Mouse (Mus musculus) frontal cortex, postnatal 14 days (tissue): Measurements from ENCODE around the gene Arid3a.

Experiments
- DNase-seq, 2 experiments: peaks; one replicate each; pipeline ENCODE4 v3.0.0; 2022; ENCODE audit warnings: low spot score in 2 of 2

Arid3a gene

DNA sequence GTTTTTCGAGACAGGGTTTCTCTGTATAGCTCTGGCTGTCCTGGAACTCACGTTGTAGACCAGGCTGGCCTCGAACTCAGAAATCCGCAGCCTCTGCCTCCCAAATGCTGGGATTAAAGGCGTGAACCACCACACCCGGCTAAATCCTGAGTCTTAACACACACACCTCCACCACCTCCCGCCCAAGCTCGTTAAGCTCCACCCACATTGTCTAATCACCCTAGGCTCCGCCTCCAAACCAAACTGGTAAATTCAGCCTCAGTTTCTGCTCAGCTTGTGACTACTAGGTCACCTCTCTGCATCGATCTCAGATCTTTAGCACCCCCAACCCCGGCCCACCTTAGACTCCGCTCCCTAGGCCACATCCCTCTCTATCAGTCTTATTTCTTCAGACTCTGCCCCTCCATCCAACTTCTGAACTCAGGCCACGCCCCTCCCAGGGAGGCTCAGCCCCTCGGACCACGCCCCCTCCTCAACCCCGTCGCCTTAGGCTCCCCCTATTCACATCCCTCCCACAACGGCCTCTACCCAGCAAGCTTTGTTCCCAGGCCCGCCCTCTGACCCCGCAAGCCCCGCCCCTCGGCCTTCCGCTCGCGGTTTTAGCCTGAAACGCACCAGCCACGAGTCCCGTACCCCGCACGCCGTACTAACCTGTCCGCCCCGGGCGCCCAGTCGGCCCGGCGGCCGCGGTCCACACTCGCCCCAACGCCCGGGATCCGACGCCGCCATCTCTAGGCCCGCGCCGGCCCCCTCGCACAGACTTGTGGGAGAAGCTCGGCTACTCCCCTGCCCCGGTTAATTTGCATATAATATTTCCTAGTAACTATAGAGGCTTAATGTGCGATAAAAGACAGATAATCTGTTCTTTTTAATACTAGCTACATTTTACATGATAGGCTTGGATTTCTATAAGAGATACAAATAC lies 18.4 kb upstream of the Arid3a start, which contains the start of gene Med16:
TSS of gene Med16 (minus strand) at position 757 of the 925 bp plus-strand sequence.
- peak; percentile 92 to 93 for DNase-seq

DNA sequence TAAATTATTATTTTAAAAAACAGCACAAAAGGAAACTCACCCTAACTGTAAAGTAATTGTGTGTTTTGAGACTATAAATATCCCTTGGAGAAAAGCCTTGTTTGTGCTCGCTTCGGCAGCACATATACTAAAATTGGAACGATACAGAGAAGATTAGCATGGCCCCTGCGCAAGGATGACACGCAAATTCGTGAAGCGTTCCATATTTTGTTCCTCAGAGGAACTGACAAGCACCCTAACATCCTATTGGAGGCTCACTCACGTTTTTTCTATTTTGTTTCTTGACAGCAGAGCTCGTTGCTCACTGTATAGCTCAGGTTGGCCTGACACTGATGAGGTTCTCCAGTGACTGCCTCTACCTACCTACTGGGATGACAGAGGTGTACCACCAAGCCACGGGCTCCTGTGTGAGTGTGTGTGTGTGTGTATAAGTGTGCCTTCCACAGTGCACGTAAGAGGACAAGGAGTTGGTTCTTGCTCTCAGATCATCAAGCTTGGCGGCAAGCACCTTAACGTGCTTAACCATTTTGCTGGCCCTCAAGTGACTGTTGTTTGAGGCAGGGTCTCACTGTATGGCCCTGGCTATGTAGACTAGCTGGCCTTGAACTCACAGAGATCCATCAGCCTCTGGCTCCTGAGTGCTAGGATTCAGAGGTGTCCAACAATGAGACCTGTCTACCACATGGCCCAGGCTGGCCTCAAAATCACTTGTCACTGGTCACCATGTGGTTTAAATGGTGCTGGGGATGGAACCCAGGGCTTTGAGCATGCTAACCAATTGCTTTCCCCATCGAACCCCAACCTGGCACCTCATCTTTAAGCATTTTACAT lies 17.5 kb upstream of the Arid3a start:
- peak in 1 of 2 experiments; percentile 47 for DNase-seq

DNA sequence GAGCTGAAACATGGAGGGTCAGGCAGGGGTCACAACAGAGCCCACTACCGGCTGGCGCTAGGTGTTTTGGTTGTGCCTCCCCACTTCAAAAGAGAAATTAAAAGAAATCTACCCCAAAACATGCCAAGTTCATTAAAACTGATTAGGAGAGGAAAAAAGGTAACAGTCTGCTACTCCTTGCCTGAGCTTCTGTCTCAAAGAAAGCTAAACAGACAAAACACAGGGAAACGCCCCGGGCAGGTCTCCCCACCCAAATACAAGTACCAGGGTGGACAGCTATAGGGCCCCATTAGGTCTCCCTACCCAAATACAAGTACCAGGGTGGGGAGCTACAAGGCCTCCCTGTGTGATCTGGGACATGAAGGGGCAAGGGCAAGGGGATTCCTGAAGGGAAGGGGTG lies 16.3 kb upstream of the Arid3a start, which contains the start of gene Gm26602:
TSS of gene Gm26602 (plus strand) at position 301 of the 400 bp plus-strand sequence.
- DNase-seq: no peak

DNA sequence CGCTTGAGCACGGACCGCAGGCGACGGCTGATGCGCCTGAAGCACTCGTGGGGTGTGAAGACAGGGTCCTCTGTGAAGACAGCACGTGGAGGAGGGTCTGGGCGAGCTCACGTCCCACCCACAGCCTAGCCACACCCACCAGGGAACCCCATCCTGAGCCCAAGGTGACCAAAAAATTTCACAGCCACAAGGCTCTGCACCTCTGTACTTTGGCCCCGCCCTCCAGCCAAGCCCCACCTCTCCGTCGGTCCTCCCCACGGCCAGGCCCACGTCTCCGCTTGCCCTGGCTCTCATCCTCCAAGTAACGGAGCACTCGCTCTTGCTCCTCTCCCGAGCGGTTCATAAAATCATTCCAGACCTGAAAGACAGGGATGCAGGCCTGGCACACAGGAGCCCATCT lies 14.4 kb upstream of the Arid3a start:
- DNase-seq: no peak

DNA sequence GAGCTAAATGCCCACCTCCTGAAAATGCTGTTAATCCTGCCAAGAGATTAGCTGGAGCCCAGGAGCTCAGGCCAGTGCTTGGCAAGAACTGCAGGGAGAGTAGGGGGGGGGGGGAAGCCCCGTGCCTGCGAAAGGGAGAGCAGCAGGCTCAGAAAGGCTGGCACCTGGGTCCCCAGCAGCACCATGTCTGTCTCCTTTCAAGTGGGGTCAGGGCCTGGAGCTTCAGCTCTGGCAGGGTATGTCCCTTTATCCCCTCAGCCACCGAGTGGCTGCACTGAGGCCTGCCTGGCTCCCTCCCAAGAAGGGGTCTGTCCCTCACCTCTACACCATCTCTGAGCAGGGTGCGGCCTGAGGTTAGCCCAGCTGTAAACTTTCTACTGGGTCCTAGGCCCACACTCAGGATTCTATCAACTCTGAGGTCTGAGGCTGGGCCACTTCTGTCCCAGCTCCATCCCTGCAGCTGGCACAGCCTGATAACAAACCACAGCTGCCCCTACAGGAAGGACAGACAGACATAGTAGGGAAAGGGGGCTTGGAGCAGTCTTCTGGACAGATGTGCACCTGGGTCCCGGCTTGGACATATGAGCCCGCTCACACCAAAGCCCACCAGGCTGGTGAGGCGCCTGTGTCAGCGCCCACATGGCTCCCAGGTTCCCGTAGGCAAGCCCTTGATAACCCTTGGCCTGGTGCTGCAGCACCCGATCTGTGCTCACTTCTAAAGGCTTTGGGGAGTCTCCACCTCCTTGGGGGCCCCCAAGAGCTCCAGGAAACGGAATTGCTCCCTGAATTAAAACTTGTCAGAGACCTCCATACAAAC lies 12.5 kb upstream of the Arid3a start:
- DNase-seq: no peak

DNA sequence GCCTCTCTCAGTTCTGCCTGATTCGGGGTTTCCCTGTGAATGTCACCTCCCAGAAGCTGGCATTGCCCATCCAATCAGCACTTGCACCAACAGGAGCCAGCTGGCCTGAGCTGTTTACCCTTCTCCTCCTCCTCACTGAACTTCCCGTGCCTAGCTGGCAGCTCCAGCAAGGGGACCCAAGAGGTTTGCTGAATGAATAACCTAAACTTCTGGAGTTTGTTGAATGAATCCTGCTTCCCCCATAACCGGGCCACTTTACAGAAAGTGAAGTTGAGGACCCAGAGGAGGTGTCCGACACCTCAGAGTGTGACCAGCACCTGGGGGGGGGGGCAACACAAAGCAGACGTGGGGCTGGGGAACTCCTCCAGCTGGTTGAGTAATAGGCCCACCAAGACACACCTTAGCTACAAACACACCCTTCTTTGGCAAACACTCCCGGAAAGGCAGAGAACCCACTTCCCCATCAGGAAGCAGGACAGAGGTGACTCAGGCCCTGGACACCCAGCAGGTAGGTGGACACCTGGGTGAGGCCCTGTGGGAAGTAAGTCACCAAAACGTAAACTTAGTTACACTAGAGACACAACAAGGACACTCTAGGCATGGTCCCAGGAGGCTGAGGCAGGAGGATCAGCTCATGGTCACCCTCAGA lies 11.8 kb upstream of the Arid3a start:
- no peak for DNase-seq

DNA sequence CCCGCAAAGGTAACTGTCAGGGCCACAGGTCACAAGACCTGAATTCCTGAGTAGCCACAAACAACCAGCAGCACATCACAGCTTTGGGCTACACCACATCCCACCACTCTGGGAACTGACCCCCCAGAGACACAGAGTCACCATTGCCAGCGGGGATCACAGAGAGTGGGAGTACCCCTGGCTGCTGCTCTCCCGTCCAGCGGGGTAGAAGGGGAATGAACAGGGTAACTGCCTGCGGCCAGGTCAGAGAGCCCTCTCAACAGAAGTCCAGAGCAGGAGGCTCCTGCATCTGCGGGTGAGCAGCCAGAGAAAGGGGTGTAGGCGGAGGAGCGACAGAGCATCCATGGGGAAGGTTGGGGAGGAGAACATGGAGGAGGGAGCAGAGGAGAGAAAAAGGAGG lies 10.8 kb upstream of the Arid3a start:
- no peak for DNase-seq

DNA sequence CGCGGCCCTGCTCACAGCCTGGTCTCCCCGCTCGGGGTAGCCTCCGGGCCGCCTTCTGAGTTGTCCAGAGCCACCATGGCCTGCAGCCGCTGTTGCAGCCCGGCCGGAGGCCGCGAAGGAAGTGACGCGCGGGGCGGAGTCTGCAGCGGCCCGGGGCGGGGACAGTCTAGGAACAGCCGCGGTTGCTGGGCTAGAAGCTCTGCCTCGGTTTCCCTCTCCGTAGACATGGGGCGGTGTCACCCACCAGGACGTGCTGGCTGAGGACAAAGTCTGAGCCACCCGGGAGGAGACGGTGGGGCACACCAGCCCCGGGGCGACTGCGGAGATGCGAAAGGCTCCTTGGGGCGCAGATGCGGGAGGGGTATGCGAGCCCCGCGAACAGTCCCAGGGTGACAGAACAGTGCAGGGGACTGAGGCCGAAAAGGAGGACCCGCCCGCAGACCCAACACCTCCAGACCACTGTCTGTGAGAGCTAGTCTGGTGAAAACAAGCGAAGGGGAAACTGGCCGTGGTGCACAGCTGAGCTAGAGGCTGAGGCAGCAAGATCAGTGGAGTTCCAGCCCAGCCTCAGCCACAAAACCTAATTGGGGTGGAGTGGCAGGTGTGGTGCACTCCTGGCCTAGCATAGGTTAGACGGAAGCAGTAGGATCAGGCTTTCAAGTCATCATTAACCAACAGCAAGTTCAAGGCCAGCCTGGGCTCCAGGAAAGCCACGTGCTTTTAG lies 9.9 kb upstream of the Arid3a start, which contains the start of gene Kiss1r:
TSS of gene Kiss1r (plus strand) at position 164 of the 724 bp plus-strand sequence.
- DNase-seq: peak; percentile 56 to 80

DNA sequence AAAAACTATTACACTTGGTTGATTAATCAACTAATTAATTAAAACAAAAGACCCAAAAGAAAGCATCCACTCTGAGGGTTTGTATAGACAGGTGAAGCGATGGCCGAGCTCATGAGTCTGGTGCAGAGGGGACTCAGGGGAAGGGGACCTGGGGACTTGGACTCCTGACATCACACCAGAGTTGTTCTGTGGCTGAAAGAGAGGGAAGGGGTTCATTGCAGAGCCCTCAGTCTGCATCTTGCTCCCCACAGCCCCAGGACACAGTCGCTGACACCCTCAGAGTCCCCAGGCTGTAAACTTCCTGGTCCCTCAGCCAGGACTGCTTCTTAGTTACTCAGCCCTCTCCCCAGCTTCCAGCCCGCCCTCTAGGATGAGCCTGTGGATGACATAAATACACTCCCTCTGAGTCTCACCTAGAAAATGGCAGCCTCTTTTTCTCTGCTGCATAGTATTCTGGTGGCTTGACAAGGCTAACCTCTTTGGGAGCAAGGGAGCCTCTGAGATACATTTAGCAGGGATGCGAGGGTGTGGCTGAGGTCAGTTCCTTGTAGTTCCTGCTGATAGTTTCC lies 9.2 kb upstream of the Arid3a start:
- DNase-seq: no peak

DNA sequence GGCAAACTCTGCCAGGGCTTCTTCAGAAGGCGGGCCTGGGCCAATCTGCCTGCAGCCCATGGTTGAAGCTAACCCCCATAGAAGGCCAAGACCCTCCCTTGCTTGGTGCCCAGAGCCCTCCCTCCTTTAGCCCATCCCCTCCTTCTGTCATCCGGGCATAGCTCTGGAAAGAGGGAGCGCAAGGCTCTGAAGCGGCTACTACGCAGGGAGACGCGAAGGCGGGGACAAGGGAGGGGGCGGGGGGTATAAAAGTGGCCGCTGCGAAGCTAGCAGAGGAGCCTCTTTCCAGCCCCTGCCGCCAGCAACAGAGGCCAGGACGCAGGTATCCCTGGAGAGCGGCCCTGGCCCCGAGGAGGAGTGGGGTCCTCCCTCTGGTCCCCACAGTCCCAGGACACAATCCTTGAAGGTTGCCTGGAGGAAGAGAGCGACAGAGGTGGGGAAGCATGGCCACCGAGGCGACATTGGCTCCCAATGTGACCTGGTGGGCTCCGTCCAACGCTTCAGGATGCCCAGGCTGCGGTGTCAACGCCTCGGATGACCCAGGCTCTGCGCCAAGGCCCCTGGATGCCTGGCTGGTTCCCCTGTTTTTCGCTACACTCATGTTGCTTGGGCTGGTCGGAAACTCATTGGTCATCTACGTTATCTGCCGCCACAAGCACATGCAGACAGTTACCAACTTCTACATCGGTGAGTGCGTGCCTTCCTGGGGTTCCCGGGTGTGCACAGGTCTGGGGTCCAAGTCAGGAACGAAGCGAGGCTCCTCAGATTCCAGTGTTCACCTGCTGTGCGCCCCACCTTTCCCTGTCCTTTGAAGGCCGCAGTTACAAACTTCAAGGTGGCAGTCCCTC lies 8.4 kb upstream of the Arid3a start:
- no peak for DNase-seq

DNA sequence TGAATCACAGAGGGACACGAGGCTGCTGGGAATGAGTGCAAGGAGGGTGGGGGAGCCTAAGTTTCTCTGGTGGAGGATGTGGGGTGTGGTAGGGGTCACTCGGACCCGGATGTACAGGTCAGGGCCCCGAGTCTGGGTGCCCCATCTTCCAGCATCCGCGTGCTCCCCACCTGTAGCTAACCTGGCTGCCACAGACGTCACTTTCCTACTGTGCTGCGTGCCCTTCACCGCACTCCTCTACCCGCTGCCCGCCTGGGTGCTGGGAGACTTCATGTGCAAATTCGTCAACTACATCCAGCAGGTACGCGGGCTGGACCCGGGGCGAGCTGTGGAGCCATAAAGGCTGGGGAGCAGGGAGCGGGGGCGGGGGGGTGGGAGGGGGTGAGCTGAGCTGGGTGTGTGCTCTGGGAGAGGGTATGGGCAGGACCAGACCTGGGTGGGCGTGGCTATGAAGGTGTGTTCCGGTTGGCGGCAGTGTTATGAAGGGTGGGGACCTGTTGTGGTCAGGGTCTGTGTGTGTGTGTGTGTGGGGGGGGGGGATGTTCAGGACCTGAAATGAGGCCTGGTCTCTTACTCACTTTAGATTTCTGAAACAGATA lies 7.5 kb upstream of the Arid3a start:
- no peak for DNase-seq

DNA sequence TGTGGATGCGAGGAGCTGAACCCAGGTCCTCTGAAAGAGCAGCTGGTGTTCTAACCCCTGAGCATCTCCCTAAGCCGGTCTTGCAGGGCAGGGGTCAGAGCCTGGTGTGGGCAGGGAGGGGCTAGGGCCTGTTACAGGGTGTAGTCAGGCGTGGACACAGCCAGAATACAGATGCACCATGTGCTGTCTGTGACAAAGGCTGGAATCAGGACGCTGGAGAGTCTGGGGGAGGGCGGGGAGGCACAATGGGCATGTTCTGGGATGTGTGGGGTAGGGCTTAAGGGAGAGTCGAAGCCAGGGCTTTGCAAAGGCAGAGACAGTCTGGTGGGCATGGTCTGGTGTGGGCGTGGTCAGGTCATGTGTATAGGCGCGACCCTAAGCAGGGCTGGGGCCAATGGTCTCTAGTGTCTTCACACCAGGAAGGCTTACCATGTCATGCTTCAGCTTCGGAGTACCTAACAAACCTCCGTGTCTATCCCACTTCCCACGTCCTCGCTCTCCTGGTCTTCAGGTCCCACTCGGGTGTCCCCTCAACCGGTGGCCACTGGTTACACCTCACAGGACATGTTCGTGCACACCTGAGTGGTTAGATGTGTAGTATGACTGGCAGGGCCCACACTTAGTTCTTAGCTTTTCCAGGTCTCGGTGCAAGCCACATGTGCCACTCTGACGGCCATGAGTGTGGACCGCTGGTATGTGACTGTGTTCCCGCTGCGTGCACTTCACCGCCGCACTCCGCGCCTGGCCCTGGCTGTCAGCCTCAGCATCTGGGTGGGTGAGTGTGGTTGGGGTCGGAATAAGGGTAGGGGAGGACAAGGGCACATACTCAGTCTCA lies 6.6 kb upstream of the Arid3a start:
- no peak for DNase-seq

DNA sequence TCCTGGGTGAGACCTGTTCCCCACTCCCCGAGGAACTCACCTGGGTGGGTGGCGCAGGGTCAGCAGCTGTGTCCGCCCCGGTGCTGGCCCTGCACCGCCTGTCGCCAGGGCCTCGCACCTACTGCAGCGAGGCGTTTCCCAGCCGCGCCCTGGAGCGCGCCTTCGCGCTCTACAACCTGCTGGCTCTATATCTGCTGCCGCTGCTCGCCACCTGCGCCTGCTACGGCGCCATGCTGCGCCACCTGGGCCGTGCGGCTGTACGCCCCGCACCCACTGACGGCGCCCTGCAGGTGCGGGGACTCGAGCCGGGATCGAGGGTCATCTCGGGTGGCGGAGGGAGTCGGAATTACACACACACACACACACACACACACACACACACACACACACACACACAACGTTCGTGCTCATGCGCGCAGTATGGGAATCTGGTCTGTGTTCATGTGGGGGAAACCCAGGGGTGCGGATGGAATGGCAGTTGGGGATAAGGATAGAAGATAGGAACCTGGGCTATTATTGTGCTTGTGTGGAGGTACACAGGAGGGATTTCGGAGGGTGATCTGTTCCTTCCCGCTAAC lies 5.8 kb upstream of the Arid3a start, which contains the start of gene R3hdm4:
TSS of gene R3hdm4 (minus strand) at position 251 of the 578 bp plus-strand sequence.
- no peak for DNase-seq

DNA sequence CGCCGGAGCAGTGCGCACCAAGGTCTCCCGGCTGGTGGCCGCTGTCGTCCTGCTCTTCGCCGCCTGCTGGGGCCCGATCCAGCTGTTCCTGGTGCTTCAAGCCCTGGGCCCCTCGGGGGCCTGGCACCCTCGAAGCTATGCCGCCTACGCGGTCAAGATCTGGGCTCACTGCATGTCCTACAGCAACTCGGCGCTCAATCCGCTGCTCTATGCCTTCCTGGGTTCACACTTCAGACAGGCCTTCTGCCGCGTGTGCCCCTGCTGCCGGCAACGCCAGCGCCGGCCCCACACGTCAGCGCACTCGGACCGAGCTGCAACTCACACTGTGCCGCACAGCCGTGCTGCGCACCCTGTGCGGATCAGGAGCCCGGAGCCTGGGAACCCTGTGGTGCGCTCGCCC lies 5.3 kb upstream of the Arid3a start:
- DNase-seq: no peak

DNA sequence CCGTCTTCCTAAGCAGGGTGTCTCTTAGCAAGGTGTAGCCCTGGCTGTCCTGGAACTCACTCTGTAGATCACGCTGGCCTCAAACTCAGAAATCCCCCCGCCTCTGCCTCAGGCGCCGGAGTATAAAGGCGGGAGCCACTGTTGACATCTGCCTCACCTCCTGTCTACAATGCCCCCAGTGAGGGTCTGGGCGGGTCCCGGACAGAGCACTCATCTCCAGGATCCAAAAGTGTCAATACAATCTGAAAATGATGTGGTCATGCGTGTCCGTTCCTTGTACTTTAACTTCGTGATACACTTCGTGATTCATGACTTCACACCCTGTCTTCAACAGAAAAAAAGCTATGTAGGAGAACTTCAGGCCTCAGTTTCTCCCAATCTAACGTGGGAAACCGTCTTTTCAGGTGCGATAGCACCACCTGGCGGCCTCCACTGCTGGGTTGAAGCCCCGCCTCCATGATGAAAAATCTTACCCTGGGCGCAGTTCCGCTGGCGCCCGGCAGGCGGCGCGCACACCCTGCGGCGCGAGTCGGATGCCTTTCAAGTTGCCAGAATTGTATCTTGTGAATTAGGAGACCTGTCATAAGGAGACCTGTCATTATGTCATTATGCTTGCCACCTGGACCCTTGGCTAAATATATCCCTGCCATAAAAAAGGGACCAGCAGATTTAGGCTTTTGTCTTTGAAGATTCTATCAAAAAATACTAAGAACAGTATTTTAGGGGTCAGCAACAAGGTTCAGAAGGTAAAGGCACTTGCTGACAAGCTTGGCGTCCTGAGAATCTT lies 1.7 kb upstream of the Arid3a start:
- peak; percentile 87 to 95 for DNase-seq

DNA sequence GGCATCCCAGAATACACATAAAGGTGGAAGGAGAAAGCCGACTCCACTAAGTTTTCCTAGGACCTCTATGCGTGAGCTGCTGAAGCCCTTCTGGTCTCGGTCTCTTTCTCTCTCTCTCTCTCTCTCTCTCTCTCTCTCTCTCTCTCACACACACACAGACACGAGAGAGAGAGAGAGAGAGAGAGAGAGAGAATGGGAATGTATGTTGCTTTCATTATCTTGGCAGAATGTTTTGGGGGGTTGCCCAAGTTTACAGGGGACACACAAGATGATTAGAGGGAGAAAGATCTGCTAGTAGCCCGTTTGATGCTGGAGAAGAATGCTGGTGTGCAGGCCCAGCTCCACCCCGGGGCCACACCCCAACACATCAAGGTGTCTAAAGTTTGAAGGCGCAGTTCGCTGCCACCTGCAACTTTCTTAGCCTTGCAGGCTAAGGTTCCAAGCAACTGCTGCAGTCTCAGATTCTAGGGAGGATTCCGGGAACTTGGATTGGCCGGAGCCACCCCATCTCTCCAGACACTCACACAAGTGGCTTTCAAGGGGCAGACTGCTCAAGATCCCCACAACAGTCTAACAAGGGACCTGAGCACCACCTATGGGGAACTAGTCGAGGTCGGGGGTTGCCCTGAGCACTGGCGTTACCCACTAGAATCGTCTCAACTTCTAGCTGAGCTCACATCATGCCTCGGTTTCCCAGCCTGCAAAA lies 905 bp upstream of the Arid3a start:
- no peak for DNase-seq
